Mouse (Mus musculus): ENCODE measurements at regions not wholly inside any gene's neighbourhood (a gene's known extent, or its start where the extent isn't known, plus 50 kb on each side); places are given as distances from the start of the nearest gene placed in this dataset.

DNA sequence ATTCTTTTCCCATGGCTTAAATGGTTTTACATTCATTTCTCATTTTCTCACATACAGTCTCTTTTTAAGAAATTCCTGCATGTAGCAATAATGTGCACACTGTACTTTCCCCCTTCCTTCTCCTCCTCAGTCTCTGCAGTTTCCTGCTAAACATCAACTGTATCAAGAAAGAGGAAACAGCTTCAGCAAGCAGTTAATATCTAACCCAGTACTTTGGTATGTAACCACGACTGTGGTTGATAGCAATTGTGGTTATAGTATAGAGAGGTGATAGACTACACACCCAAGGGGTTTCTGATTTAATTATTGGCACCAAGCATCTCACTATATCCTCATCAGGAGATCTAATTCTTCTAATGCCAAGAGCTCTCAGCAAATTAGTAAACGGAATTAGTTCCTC, 52.8 kb upstream of the Eci2 start:
- DNase-seq (ENCODE audit: low read depth, low spot score): no peak

DNA sequence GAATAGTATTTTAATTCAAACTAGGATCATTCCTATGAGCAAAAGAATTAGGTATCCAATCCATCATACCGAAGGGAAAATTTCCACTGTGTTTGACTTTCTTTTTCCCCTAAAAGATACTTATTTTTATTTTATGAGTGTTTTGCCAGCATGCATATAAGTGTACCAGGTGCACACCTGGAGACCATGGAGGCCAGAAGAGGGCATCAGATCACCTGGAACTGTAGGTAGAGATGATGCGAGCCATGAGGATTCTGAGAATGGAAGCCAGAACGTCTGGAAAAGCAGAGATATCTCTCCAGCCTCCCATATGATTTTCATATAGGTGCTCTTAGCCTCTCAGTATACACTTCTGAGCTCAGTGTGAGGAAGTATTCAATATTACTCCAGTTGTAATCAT, 58.5 kb upstream of the Eci2 start:
- DNase-seq (ENCODE audit: low read depth, low spot score): no peak

DNA sequence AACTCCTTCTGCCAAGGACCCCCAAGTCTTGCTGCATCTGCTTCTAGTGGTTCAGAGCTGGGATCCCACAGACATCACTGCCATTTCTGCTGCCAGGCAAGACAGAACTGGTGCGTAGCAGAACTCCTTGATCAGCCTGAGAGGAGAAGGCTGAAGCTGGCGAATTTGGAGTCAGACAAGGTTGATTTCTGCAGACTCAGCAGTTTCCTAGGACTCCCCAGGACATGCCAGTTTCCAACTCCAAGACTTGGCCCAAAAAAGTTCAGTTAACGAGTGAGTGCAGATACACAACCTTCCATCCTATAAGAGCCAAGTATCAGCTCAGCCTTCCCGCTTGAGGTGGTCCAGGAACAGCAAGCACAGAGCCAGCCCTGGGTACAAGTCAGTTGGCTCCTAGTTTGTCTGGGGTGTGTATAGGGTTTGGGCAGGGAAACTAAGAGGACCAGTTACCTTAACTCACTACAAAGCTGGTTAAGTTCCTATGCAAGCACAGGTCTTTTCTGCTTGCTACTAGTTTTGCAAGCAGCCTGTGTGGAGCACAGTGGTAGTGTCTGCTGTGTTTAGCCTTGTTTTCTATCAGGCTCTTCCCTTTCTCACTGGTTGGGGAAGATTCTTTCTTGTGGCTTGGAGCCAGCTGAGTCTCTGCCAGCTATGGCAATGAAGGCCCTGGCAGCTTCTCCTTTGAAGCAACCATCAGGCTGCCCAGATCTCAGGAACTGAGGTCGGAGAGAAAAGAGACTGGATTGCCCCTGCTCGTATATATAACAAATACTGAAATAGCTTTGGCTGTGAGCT, 60.5 kb upstream of the Eci2 start:
- no peak for DNase-seq (ENCODE audit: low read depth, low spot score)

- DNase-seq (ENCODE audit: low read depth, low spot score): no peak
Measured at GRCm38 (mm10) chr13:35091155-35091554, 64.3 kb upstream of the Eci2 start.

- no peak for DNase-seq (ENCODE audit: low read depth, low spot score)
Measured at GRCm38 (mm10) chr13:35119782-35120181, 92.9 kb upstream of the Eci2 start.

- no peak for DNase-seq (ENCODE audit: low read depth, low spot score)
Measured at GRCm38 (mm10) chr13:35129475-35129874, 102.6 kb upstream of the Eci2 start.

- DNase-seq (ENCODE audit: low read depth, low spot score): no peak
Measured at GRCm38 (mm10) chr13:35131272-35132185, 104.6 kb upstream of the Eci2 start.

- DNase-seq (ENCODE audit: low read depth, low spot score): no peak
Measured at GRCm38 (mm10) chr13:35151629-35152028, 124.7 kb upstream of the Eci2 start.

GRCm38 (mm10) chr13:35159456-35159855, 132.6 kb upstream of the Eci2 start:
- DNase-seq (ENCODE audit: low read depth, low spot score): no peak

- DNase-seq (ENCODE audit: low read depth, low spot score): no peak
Measured at GRCm38 (mm10) chr13:35160767-35161166, 133.9 kb upstream of the Eci2 start.

- no peak for DNase-seq (ENCODE audit: low read depth, low spot score)
Measured at GRCm38 (mm10) chr13:35166080-35166479, 139.2 kb upstream of the Eci2 start.

GRCm38 (mm10) chr13:35166831-35167541, 140.1 kb upstream of the Eci2 start:
- no peak for DNase-seq (ENCODE audit: low read depth, low spot score)

DNA sequence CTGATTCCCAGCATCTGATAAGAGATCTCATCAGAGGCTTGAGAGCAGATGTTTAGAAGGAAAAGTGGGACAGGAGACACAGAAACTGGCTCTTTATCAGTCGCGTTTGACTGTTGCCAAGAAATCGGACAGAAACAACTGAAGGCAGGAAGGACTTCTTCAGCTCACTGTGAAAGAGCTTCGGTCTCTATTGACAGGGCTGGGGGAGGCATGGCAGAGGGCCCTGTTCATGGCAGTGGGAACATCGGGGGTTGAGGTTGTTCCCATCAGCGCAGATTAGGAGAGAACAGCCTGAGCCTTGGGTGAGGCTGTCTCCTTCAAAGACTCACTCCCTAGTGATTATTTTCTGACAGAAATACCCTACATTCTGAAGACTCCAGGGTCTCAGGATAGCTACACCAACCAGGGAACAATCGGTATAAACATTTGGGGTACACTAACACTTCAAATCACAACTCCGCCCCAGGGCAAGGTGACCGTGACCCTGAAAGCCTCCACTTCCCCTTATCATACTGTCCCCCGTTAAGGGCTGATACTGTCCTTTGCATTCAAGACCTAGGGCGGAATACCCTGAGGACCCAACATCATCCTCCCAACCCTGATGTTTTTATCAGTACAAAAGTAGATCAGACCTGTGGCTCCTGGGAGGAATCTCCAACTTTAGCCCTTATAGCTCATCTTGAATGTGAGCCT, 144.8 kb upstream of the Eci2 start:
- DNase-seq (ENCODE audit: low read depth, low spot score): no peak

DNA sequence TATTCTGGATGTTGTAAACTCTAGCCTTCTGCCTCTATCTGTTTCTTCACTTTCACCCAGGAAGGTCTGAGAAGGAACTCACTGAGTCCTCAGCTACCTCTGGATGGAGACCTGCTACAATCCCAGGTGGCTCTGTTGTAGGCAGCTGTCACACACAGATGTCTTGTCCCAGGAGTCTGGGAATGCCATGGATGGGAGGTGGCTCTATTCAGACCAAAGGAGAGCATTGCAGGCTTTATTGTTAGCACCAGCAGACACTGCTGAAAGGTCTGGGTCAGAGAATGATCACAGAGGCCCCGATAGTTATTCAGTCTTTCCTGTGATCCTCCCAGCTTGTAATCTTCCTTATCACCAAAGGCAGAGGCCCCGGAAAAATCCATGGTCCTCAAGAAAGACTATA, 146.6 kb upstream of the Eci2 start:
- DNase-seq (ENCODE audit: low read depth, low spot score): no peak

- DNase-seq (ENCODE audit: low read depth, low spot score): no peak
Measured at GRCm38 (mm10) chr13:35175587-35175986, 148.7 kb upstream of the Eci2 start.

DNA sequence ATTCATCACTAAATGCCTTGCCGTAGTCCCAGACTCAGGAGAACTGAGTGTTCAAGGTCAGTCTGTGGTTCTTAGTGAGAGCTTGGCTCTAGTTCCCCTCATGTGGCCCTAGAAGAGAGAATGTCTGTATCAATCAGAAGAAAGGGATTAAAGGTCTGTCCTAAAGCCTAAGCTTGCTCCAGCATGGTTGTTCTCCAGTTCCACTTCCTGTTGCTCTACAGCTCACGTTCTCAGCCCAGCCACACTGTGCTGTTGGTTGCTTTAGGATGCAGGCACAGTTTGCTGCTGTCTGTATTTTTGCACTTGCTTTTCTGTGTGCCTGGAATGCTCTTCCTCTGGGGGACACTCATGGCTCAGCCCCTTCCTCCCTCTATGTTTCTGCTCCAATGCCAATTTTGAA, 150.4 kb upstream of the Eci2 start:
- no peak for DNase-seq (ENCODE audit: low read depth, low spot score)

DNA sequence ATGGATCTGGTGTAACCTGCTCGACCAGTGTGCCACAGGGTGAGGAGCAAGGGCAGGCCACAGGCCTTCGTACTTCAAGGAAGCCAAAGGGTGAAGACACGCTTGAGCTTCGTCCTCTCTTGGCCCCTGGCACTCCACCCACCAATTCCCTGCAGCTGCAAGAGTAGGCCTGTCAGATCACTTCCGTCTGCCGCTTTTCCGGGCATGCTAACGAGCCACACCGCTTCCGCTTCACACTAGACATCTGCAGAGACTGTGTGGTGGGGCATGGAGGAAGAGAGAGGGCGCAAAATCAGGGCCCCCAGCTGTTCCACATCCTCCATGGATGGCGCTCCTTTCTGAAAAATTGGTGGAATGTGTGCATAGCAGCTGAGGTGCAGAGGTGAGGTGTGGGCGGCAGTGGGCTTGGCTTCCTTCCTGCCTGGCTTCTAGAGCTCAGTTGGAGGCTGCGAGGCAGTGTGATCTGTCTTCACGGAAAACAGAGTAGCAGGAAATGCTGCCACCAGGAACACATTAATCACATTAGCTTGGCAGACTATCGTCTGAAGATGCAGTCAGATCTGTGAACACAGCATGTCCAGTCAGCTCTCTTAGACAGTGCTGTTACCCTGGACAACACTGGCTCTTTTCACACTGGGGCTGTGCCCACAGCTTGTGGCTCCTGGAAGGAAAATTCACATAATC, 162.3 kb upstream of the Eci2 start:
- DNase-seq (ENCODE audit: low read depth, low spot score): peak; percentile 45

GRCm38 (mm10) chr13:35202069-35202468, 175.2 kb upstream of the Eci2 start:
- no peak for DNase-seq (ENCODE audit: low read depth, low spot score)

GRCm38 (mm10) chr13:35208319-35208718, 181.4 kb upstream of the Eci2 start:
- DNase-seq (ENCODE audit: low read depth, low spot score): no peak

- no peak for DNase-seq (ENCODE audit: low read depth, low spot score)
Measured at GRCm38 (mm10) chr13:35209551-35209950, 182.7 kb upstream of the Eci2 start.

DNA sequence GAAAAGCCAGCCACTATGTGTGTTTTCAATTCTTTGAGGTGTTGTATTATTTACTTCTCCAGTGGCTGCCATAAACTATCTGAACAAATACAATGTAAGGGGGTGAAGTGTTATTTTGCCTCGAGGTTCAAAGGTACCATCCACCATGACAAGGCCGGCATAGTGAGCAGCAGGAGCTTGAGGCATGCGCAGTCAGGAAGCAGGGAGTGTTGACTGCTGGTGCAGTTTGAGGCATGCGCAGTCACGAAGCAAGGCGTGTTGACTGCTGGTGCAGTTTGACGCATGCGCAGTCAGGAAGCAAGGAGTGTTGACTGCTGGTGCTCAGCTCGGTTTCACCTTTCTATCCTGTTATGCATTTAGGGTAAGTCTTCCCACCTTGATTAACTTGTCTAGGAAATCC, 184.9 kb upstream of the Eci2 start:
- DNase-seq (ENCODE audit: low read depth, low spot score): no peak

All from forelimb bud, embryonic 11.5 days (tissue).